Mouse (Mus musculus): ENCODE measurements around the gene Cys1.

Gene Cys1

DNA sequence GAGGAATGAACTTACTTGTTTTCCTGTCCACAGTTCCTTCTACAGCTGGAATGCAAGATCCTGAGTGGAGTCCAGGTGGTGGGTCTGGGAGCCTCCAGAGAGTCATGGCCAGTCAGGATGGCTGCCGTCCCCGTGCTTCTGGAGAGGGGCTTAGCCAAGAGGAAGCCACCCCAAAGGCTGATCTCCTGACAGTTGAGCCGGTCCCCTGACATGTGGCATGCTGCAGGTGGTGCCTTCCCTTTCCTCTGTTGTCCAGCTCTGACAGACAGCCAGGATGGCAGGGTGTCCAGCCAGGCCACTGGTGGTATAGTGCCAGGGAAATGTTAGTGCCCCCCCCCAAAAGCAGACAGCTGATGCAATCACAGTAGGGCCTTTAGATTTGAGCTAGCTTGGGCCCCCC, 16.9 kb upstream of the Cys1 start:
- no peak for DNase-seq (ENCODE audit: low read depth, low spot score)

DNA sequence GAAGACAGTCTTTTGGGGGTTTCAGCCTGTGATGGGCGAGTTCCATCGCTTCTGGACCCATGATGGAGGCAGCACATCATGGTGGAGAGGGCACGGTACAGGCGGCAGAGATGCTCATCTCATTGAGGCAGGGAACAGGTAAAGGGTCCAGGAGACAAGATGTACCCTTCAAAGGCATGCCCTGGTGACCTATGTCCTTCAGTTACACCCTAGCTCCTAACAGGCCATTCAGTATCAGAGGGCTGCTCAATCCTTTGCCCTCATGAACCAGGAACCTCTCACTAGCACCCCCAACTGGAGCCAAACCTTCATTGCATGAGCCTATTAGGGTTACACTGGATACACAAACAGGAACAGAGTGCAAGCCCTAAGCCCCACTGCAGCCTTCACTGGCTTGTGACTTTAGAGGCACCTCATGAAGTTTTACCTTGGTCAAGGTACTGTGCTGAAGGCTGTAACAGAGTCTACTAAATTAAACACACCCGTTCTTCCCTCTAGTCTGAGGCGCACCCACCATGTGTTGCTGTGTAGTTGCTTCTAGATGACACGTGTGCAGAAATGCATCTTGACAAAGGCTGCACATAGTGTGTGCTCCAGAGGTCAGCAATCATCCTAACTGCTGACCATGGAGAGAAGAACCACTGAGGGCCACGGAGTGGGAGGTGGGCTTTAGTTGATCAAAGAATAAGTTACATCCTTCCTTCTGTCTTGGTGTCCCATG, 16.0 kb upstream of the Cys1 start:
- DNase-seq (ENCODE audit: low read depth, low spot score), result no peak

DNA sequence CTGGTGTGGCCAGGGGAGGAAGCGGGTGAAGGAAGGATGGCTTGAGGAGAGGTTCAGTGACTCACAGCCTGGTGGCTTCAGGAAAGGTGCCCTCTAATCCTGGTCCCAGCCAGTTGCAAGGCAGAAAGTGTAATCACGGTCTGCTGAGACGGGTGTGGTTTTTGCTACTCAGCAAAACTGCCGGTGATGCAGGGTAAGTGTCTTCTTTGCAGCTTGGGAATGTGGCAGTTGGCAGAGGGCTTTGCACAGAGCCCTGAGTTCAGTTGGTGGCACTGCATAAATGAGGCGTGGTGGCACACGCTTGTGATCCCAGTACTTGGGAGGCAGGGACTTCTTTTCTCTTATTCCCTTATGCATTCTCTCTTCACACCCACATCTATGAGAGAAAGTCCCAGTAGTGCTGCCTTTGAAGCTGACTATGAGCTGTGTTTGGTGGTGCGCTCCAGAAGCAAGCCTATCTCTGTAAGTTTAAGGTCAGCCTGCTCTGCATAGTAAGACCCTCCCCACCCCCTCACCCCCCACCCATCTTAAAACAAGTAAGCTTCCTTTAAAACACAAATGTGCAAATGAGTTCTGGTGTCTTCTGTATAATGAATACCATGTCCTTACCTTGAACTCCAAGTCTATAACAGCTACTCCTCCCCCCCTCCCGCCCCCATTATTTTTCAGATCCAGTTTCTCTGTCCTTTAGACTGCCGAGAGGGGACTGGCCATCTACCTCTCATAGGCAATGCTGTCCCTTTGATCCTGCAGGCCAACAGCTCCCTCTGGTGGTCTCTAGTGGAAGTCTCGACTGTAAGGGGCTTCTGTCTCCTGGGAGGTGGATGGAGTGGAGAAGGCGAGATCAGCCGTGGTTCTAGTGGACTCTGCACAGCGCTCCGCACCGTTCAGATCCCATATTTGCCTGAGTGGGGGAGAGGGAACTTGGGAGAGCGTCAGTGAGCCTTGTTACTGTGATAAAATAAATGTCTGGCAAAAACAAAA, 15.2 kb upstream of the Cys1 start:
- DNase-seq (ENCODE audit: low read depth, low spot score), result peak; percentile 76

DNA sequence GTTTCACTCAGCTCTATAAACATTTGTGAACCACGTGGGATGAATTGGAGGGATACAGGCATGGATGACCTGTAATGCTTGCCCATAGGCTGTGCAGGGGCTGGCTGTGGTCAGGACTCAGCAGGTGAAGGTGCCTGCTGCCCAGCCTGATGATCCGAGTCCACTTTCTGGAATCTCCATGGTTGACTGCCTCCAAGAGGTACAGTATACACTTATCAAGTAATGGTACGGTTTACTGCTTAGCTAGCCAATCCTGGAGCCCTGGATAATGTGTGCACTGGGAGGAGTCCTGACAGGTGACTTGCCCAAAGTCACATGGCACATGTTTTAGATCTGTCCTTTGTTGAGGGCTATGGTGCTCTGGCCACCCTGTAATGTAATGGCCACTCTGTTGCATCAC, 8.7 kb upstream of the Cys1 start:
- DNase-seq (ENCODE audit: low read depth, low spot score), result no peak

DNA sequence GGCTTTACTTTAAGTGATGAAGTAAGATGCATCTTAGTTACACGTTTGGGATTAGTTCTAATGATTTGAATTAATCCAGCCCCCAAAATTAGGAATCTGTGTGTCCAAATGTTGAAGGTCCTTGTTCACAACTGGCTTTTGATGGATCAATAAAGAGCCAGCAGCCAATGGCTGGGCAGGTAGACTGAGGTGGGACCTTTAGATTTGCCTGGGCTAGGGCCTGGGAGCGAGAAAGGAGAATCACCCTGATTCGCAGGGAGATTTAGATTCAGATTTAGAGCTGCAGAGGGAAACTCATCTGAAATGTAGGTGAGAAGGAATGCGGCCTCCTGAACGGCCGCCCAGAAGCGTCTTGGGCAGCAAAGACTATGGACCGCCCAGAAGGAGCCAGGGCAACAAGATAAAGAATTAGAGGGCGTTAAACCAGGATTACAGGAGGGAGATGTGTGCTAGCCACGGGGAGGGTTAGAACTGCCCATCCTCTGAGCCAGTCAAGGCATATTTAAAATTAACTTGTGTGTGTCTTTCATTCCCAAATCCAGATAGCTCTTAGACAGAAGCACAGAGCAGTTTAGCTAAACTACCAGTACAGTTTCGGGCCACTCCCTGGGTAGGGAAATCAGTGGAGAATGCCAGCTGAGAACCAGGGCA, 5.2 kb upstream of the Cys1 start:
- DNase-seq (ENCODE audit: low read depth, low spot score), result no peak

DNA sequence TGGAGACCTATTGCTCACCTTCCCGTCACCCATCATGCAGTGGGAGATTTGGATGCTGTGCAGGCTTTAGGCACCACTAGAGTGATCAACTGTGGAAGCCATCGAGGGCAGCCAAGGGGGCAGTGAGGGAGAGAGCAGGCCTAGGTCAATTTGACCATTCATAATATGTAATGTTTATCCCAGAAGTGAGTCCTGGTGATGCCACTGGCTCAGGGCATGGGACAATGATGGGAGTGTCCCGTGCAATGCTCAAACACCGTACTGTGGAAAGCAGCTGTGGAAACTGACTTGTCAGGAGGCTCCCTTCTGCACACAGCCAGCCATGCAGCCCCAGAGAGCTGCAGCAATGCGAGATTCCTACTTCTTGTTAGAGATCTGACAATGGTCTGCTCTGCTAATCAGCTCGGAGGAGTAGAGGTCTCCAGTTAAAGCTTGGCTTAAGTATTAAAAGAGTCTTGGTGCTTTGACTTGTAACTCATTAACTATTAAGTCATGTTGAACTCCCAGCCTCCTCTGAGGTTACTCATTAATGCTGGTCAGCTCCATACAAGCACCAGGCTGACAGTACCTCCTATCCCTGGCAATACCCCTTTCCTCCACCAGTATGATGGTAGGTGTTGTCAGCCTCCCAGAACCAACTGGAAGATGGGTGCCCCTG, 4.6 kb upstream of the Cys1 start:
- DNase-seq (ENCODE audit: low read depth, low spot score), result no peak

DNA sequence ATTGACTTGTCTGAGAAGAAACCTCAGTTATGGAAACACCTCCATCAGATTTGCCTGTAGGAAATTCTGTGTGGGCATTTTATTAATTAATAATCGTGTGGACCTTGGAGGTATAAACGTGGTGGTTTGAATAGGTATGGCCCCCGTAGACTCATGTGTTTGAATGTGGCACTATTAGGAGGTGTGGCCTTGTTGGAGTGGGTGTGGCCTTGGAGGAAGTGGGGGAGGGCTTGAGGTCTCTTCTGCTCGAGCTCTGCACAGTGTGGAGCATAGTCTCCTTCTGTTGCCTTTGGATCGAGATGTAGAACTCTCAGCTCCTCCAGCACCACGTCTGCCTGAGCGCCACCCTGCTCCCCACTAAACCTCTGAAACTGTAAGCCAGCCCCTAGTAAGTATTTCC, 1.8 kb upstream of the Cys1 start:
- no peak for DNase-seq (ENCODE audit: low read depth, low spot score)

DNA sequence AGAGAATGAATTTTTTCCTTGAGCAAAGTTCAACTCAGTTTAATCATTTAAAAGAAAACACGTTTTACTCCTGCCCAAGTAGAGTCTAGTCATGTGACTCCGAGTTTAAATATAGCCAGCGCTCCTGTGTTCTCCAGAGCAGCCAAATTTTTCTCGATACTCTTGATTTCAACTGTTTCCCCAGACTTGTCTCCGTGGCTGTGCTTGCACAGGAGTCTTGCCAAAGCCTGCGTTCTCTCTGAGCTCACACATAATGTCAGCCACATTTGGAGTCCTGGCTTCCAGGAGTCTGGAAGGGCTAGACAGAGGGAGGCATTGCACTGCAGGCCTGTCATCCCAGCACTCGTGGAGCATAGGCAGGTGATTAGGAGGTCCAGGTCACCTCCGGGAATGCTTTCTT, 950 bp upstream of the Cys1 start:
- DNase-seq (ENCODE audit: low read depth, low spot score), result peak; percentile 68

DNA sequence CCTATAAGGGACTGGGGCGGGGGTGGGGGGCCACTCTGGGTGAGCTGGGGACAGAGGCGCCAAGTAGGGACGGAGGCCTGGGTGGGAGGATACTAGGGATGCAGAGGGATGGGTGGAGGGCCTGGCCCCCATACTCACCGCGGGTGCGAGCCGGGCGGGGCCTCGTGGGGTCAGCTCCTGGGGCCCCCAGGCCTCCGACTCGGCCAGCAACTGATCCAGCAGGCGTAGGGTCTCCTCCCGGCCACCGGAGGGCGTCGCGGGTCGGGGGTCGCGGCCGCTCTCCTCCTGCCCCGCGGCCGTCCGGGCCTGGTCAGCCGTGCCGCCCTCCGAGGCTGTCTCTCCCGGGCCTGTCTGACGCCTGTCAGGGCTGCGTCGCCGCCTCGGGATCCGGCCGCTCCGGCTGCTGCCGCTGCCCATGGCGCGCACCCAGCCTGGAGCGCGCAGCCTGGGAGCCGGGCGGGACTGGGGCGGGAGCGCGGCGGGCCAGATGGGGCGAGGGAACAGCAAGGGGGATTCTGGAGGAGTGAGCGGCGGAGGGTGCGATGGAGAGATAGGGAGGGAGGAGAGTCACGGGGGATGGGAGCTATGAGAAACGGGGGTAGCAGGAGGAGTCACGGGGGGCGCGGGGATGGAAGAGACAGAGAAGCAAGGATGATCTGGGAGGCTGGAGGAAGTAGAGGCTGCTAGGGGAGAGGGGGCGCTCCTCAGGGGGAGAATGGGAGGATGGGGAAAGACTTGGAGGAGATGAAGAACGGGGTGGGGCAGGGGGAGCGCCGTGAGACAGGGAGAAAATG, 924 bp downstream of the Cys1 start:
- no peak for DNase-seq (ENCODE audit: low read depth, low spot score)

DNA sequence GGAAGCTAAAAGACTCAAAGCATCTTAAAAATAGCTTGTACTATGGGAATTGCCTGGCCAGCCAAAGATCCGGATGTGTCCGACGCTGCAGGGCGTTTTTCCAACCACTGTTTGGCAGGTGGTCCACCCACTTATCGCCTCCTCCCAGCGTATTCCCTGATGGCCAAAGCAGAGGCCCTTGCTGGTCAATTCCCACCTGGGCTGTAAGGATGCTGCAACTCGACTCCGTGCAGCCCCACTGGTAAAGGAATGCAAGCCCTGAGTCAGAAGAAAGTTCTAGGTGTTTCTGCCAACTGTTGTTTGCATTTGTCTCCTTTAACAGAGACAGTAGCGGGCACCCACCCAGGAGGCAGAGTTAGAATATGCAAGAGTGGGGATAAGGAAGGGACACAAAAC, 1.5 kb downstream of the Cys1 start:
- peak; percentile 81 for DNase-seq (ENCODE audit: low read depth, low spot score)

DNA sequence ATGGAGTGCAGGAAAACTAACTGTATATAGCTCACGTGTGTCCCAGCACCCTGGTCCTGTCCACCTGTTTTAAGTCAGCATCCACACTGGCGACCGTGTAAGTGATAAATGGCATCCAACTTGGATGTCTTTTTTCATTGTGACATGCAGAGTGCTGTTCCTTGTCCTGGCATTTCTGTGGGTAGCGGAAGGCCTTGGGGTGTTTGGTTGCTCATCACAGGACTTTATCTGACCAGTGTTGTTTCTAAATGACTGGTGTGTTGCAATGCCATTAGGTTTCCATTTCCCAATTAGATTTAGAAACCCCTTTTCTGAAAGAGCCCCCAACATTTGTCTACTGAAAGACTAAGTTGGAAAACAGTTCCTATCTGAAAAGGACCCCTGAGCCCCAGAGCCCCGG, 19.5 kb downstream of the Cys1 start:
- DNase-seq (ENCODE audit: low read depth, low spot score), result no peak

DNA sequence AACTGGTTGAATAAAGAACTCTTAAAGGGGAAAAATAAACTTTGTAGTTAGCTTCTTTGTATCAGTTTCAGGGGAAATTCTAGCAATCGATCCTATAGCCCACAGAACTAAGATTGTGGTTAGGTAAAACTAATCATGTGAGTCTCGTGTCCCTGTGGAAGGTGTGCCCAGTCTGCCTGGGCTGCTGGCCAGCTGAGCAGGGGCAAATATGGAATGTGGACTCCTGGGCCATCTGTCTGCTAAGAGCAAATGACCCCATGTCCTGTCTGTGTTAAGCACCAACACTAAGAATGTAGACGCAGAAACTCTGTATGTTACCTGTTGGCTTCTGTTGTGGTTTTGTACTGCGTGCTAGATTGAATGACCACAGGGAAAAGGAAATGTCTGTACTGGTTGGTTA, 20.5 kb downstream of the Cys1 start:
- DNase-seq (ENCODE audit: low read depth, low spot score), result no peak

DNA sequence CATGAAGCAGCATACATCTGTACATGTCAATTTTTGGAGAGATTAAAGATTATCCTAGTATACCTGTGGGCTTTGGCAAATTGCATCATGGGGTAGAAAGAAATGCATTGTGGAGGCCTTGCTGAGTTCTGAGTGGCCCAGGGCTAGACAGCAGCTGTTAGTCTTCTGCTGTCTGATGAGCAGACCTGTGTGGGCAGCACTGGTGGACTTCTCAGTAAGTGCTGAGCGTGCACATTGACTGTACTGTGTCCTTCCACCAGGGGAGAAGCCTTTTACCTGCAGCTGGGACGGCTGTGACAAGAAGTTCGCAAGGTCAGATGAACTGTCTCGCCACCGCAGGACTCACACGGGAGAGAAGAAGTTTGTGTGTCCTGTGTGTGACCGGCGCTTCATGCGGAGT, 21.7 kb downstream of the Cys1 start:
- no peak for DNase-seq (ENCODE audit: low read depth, low spot score)

DNA sequence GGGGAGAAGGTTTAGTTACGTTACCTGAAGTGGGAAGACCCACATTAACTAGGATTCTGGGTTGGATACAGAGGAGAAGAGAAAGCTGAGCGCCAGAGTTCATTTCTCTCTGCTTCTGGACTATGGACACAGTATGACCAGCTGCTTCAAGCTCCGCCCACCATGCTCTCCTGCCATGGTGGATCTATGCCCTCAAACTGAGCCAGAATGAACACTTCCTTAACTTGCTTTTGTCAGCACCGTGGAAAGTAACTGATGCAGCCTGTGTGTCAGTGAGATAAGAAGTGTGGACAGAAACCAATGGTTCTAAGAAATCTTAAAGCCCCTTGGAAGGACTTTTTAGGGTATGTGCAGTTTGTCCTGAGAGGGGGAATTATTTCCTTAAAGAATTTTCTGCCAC, 22.6 kb downstream of the Cys1 start:
- no peak for DNase-seq (ENCODE audit: low read depth, low spot score)

DNA sequence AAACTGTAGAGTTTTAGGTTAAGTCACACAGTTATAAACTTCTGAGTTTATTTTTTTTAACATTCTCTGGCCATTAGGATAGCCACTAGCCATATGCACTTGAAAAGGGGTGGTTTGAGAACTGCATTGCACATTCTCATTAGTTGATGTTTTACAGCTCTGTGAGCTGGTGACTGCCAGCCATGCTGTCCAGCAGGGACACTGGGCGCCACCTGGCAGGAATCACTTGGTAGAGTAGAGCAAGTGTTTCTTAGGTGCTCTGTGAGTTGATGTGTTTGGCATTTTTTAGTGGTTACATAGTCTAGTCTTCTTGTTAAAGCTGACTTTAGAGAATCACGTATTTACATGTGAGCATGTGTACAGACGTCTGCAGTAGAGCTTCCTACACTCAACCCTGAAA, 25.2 kb downstream of the Cys1 start:
- no peak for DNase-seq (ENCODE audit: low read depth, low spot score)

DNA sequence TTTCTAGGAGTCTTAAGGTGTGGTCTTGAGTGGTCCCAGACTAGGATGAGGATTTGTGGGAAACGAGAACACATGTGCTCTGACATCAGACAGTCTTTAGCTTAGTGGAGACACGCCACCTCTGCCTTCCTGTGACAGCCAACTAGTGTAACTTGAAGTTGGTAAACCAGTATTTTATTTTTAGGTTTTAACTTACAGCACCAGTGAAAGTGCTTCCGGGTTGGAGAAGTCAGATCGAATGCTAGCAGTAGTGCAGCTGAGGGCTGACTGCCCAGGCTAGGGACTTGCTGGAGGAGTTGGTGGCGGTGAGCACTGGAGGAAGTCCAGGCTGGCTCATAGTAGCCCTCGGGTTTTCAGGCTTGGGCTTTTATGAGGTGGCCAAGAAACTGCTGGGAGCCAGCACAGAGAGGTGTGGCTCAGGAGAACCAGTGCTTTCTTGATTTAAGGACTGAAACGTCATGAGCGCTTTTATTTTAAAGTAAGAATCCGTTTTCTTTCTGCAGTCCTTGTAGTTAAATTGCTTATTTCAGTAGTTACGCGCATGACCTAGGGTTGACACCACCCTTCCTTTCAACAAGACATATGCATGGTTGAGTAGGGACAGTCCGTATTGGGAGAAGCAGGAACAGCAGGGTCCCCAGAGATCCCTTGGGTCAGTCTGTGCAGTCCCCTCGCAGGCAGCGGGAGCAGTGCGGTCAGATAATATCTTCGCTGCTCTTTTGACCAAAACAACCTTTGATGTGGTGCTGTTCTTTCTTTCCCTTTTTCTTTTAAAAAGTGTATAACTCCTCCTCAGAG, 27.3 kb downstream of the Cys1 start:
- DNase-seq (ENCODE audit: low read depth, low spot score), result no peak

DNA sequence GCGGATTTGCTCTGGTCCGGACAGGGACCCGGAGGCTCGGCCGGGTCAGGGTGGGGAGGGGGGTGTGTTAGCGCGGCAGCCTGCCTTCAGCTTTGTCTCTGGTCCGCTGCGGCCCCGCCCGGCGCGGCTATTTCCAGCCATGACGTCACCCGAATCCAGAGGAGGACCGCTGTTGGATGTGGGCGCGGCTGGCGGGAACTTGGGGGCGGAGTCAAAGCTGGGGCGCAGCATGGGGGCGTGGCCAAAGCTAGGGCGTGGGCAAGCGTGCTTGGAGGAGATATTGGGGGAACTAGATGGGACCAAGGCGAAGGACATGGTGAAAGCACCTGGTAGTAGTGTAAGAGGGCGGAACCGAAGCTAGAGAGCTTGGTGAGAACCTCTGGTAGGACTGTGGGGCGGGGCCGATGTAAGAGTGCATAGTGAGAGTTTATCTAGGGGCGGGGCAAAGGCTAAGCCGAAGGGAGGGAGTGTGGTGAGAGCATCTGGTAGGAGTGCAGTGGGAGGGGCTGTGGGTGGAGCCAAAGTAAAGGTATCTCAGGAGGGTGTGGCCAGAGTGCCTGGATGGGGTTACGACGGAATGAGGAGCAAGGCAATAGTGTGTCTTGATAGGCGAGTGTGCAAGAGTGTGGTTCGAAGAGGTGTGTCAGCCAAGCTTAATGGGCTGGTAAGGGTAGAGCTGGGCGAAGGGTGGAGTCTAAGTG, 29.8 kb downstream of the Cys1 start:
- DNase-seq (ENCODE audit: low read depth, low spot score), result peak; percentile 94

DNA sequence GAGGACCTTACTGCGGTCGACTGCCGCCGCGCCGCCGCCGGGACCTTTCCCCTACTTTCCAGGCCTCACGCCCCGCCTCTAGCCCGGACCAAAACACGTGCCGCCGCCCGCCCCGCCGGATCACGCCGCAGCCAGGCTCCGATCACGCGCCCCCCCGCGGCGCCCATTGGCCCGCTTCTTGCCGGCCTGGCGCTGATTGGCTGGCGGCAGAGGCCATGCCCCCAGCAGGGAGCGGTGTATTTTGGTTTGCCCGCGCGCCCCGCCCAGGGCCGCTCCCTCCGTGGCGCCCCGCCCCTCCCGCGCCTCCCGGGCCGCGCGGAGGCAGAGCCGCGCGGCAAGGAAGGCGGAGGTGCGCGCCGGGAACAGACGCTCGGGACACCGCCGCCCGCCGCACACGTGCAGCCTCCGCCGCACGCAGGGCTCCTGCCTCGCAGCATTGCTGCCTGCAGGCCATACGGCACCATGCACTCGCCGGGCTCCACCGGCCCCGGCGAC, 30.5 kb downstream of the Cys1 start, which contains the start of gene Klf11:
Klf11 (plus strand) TSS at position 212 of the 495 bp plus-strand sequence.
- peak; percentile 96 for DNase-seq (ENCODE audit: low read depth, low spot score)

DNA sequence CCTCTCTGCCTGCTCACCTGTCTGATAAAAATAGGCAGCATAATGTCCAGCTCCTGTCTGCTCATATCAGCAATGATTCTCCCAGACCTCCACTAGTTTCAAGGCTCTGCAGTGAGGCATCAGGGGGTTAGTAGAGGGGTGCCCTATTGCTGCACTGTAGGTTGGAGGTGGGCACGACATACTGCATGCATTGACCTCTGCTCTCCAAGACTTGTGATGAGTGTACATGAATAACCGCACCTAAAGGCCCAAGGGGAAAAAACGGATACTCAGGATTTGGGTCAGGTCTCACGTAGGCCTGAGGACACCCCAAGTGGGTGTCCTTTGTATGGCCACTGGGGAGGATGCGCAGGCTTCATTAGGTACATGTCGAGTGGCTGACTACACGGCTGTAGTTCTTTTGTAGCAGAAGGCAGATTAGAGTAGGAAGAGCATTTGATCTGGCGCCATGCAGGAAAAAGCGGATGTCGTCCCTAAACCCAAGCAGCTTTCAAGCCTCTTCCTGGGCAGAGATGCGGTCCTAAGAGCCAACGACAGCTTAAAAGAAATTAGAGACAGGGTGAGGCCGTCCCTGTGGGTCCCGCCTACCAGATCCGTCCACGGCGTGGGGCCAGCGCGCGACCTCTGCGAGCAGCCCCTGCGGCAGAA, 31.1 kb downstream of the Cys1 start:
- no peak for DNase-seq (ENCODE audit: low read depth, low spot score)
